Mouse (Mus musculus): Measurements from ENCODE around the gene Syp.

Gene Syp

DNA sequence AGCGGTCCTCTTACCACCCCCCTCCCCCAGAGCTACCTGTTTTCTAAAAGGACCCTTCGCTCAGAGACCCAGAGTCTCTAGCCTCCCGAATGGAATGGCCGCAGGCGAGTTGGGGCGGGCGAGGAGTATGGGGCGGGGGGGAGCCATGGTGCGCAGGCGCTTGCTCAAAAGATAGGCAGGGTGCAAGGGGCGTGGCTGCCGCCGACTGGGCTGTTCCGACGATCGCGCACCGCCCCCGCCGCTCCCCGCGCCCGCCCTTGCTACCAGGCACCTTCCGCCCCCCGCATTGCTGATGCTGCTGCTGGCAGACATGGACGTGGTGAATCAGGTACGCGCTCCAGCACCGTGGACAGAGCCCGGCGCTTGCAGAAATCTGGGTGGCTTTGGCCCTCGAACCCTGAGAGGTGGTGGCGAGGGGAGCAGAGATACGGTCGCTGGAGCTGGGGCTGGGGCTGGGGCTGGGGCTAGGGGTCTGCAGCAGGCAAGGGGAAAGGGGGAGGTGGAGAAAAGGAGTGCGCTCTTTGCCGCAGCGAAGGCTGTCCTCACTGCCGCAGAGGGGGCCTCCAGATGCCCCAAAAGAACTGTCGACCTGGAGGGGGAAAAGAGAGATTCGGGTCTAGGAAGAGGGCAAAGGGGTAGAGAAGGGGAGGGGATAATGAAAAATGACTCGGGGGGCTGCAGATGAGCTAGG lies at the start of gene Syp:
Gene Syp, plus strand, starts transcription at position 71 of the 691 bp plus-strand sequence.
- TF ChIP-seq GATA4 (IDR thresholded peaks at IDR 0.05; ENCODE audit: insufficient replicate concordance, low read length), result no peak

DNA sequence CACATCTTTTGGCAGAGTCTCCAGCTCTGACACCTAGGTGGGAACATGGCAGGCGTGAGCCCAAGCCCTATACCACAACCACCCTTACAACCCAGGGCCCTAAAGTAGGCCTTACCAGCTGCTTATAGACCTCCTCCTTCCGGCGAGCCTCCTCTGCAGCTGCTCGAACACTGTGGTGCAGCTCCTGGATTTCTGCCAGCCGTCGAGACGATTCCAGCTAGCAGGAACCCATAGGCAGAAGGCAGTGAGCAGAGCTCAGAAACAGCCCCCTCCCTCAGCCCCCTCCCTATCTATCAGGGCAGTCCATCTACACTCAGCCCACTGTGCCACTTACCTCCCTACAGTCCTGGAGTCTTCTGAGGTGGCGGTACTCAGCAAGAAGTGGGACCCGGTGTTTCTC lies 42.9 kb upstream of the Syp start:
- no peak for TF ChIP-seq GATA4 (IDR thresholded peaks at IDR 0.05; ENCODE audit: insufficient replicate concordance, low read length)

DNA sequence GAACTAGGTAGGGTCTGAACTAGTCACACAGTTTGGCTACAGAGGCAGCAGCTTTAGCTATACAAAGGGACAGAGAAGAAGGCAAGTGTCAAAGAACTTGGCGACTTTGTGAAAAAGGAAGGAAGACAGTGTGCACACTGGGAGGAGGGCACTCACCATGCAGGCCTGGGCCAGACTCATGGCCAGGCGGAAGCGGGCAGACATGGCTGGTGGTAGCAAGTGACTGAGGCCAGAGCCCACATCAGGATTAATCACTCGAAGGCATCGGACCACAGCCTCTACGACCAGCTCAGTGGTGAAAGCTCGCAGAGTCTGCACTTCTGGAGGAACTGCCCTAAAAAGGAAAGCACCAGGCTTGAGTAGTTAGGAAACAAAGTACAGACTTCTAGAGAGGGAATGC lies 34.3 kb upstream of the Syp start:
- TF ChIP-seq GATA4 (IDR thresholded peaks at IDR 0.05; ENCODE audit: insufficient replicate concordance, low read length), result no peak

DNA sequence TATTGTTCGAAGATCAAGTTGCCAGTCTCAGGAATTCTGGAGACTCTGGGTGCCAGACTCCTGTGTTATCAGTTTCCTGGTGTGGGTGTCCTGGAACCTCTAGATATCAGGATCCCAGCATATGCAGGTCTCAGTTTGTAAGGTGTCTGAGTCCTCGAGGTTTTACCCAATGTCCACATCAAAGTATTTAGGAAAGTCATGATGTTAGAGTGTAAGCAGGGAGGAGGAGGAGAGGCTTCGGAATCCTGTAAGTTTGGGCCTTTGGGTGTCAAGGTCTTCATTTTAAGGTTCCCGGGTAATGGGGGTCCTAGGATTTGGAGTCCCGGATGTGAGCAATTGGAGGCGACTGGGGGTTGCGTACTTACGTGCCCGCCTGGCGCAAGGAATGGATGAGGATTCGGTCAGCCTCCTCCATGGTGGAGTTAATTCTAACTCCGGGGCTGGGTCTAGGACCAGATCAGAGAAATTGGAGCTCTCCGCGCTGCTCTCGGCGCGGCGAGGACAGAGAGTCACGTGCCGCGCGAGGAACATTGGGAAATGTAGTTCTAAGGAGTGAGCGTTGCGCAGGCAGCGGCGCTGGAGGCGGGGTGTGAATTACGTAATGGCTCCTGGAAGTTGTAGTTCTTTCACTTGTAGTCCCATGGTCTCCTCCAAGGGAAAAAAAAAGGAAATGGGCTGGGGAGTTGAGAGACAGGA lies 33.2 kb upstream of the Syp start, which contains the start of gene Ccdc22:
Gene Ccdc22, minus strand, starts transcription at position 639 of the 696 bp plus-strand sequence.
- no peak for TF ChIP-seq GATA4 (IDR thresholded peaks at IDR 0.05; ENCODE audit: insufficient replicate concordance, low read length)

DNA sequence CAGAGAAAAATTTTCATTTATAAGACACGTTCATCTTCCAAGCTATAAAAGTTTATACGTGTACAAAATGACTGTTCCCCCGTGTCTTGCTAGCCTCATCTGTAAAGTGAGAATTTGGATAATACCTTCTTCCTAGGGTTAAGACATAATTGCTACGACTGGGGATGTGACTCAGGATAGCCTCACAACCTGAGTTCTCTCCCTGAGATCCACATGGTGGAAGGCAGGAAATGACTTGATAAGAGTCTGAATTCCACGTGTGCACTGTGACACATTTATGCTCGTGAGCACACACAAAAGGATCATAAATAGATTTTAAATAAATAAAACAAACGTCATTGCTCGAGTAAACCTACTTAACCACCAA lies 32.7 kb upstream of the Syp start:
- no peak for TF ChIP-seq GATA4 (IDR thresholded peaks at IDR 0.05; ENCODE audit: insufficient replicate concordance, low read length)

DNA sequence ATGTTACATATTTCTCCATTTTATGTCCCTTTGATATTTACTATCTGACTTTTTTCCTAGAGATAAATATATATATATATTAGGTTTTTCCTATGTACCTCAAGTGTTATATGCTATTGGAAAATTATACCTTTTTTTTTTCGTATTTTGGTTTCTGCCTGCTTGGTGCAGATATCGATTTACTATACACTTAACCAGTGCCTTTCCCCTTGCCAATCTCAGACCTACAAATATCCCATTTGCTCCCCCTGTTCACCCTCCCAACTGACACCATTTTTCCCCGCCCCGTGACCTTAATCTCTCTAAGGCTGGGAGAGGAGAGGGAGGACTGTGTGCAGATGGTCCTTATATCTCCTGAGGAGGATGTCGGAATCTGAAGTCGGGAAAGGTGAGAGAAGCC lies 31.5 kb upstream of the Syp start, which contains the start of gene Cacna1f:
Gene Cacna1f, plus strand, starts transcription at position 301 of the 400 bp plus-strand sequence.
- TF ChIP-seq GATA4 (IDR thresholded peaks at IDR 0.05; ENCODE audit: insufficient replicate concordance, low read length), result no peak

DNA sequence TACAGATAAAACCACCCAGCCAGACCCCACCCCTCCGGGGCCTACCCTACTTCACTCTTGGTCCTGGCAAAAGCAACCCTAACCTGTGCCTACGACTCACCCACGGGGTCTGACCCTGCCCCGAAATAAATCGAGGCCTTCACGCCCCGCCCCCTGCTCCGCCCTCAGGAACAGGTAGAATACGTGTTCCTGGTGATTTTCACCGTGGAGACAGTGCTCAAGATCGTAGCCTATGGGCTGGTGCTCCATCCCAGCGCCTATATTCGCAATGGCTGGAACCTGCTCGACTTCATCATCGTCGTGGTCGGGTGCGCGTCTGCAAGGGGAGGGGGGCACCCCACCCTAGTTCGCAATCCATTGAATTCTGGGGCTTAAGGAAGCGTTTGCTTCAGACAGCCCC lies 28.2 kb upstream of the Syp start:
- TF ChIP-seq GATA4 (IDR thresholded peaks at IDR 0.05; ENCODE audit: insufficient replicate concordance, low read length), result no peak

DNA sequence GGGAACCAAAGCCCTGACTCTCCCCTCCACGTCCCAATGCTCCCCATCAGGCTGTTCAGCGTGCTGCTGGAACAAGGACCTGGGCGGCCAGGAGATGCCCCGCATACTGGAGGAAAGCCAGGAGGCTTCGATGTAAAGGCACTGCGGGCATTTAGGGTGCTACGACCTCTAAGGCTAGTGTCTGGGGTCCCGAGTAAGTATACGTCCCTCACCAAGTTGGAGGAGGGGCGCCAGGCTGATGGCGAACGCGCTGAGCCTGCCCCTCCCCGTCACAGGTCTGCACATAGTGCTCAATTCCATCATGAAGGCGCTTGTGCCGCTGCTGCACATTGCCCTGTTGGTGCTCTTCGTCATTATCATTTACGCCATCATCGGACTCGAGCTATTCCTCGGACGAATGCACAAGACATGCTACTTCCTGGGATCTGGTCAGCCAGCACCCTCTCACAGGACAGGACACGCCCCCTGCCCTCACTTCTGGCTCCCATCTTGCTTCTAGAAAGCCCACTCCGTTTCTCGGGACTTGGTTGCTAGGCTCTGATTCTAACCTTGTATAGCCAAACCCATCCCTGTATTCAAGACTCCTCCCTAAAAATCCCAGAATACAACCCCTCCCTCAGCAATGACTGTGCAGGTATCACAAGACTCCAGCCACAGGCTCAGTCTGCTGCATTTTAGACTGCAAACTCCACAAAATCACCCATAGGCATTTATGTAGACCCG lies 27.6 kb upstream of the Syp start:
- TF ChIP-seq GATA4 (IDR thresholded peaks at IDR 0.05; ENCODE audit: insufficient replicate concordance, low read length), result no peak

DNA sequence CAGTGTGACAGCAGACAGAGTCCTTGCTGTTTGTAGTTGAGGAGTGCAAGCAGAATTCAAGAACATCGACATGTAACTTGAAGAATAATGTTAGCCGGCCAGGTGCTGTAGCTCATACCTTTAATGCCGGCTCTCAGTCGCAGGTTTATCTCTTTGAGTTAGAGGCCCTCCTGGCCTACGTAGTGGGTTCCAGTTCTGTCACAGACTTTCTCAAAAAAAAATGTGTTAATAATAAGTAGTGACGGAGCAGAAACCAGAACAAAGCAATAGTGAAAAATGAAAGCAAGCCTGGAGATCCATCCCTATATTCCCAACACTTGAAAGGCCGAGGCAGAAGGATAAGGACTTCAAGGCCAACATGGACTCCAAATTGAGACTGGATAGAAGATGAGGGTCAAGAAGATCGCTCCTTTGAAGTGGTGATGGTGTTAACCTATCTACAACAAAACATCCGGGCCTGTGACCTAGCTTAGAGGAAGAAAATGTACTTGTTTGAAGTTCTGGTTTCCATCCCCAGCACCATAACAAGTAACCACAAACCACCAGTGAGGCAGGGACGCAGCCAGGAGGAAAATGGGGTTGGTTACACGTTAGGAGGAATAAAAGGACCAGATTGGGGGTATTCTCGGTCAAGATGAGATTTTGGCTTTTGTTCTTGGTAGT lies 20.3 kb upstream of the Syp start:
- TF ChIP-seq GATA4 (IDR thresholded peaks at IDR 0.05; ENCODE audit: insufficient replicate concordance, low read length), result no peak

DNA sequence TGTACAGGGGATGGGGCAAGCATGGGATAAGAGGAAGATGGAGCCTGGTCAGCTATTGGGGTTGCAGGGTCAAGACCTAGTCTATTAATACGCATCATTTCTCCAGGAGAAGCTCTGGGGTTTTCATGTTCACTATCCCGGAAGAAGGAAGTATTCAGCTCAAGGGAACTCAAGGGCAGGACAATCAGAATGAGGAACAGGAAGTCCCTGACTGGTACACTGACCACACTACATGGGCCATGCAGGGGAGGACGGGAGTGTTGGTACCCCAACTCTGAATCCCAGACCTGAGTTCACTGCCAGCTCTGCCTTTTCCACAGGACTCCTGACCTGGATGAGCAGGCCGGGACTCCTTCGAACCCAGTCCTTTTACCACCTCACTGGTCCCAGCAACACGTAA lies 5.7 kb upstream of the Syp start:
- no peak for TF ChIP-seq GATA4 (IDR thresholded peaks at IDR 0.05; ENCODE audit: insufficient replicate concordance, low read length)

DNA sequence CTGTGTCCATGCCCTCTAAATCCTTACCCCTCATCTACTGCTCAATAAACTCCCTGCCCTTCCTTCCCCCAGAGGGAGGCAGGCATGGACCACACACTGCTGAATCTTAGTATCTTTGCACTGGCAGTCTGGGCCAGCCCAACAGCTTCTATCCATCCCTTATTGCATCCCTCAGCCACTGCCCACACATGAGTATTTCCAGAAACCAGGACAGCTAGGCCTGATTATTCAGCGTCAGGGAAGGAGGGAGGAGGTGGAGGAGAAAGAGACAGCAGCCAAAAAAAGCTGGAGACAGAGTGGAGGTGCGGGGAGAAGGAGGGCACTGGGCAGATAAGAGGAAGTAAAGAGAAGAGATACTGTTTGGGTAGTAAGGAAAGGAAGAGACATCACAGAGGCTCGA lies 3.2 kb upstream of the Syp start:
- TF ChIP-seq GATA4 (IDR thresholded peaks at IDR 0.05; ENCODE audit: insufficient replicate concordance, low read length), result no peak

DNA sequence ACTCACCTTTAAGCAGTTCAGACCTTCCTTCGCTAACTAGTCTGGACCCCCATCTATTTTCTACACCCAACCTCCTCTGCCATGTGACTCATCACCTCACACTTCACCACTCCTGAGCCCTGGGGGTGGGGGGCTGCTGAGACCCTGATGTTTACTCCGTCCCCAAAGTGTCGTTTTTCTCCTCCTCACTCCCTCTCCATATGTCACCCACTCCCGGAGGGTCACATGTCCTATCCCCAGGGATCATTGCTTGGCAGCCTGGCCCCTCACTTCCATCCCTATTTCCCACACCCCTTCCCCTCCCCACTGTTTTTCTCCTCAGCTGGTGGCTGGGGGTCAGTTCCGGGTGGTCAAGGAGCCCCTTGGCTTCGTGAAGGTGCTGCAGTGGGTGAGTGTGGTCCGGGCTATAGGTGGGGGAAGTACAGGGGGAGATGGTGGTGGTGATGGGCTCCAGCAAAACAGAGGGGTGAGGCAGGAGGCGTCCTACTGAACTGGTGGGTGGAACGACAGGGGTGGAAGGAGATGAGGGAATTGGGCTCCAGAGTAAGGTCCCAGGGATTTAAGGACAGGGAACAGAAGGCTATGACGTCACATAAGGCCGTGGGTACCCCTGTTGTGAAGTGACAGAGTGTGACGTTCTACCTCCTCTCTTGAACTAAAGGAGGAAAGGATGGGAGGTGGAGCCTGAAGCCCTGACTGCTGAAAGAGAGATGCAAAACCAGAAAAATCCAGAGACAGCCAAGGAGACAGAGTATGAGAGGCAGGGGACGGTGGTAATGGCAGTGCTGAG lies 1.5 kb downstream of the Syp start:
- TF ChIP-seq GATA4 (IDR thresholded peaks at IDR 0.05; ENCODE audit: insufficient replicate concordance, low read length), result no peak

DNA sequence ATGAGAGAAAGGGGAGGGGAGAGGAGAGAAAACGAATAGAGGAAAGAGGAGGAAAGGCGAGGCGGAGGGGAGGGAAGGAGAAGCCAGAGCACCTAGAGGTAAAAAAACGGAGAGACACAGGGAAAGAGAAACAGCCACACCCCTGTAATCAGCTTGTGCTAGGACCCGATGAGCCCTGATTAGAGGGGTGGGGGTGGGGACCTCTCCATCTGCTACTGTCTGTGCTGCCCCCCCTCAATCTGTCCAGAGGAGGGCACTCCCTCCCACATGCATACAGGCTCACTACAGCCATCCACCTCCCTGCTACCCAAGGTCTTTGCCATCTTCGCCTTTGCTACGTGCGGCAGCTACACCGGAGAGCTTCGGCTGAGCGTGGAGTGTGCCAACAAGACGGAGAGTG lies 2.5 kb downstream of the Syp start:
- no peak for TF ChIP-seq GATA4 (IDR thresholded peaks at IDR 0.05; ENCODE audit: insufficient replicate concordance, low read length)

DNA sequence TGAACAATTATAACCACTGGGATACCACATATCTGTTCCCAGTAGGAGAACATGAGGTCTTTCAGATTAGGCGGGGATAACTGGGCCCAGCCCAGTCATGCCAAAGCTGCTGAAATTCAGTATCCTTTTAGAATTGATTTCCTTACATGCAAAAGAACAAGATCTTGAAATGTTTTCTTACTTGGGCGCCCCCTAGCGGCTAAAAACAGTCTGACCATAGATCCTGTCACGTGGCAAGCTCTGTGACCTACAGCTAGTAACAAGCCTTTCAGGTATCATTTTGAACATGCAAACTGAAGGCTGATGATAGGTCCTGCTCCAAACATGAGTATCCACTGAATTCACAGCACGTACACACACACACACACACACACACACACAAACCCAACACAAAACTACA lies 7.1 kb downstream of the Syp start:
- TF ChIP-seq GATA4 (IDR thresholded peaks at IDR 0.05; ENCODE audit: insufficient replicate concordance, low read length), result no peak

Measured in liver, adult (tissue).